Mouse (Mus musculus) embryonic facial prominence, embryonic 14.5 days (tissue): Measurements from ENCODE around the gene Nrarp. TPM values are rescaled to one million over a fixed set of nuclear protein-coding genes. Genes with fewer than 3 reads are reported as not detected.
A peak's percentile ranks its signal among the peaks of the same experiment; 100 is the strongest.

ENCODE experiments used
- ATAC-seq: fragments of 200-750 bp; cut with Nextera tagmentation; 2 replicates; pipeline ENCODE4 v1.8.0; 2017; ENCODE audit warnings: low read depth, moderate number of reproducible peaks, moderate TSS enrichment
- DNase-seq: peaks from one replicate; pipeline ENCODE4 v3.0.0-alpha.2; 2015; ENCODE audit warnings: low spot score
- H3K27ac ChIP-seq: fragments of 300-500 bp; sonication (generic); replicated peaks from 2 replicates; pipeline ENCODE4 v1.5.1; 2014; ENCODE audit warnings: low read depth, mild to moderate bottlenecking, low read length, moderate library complexity
- H3K27me3 ChIP-seq: fragments of 300-500 bp; sonication (generic); replicated peaks from 2 replicates; pipeline ENCODE4 v1.6.1; 2014; ENCODE audit warnings: low read length; ENCODE audit not compliant: control insufficient read depth, insufficient read depth
- H3K36me3 ChIP-seq: fragments of 300-500 bp; sonication (generic); 2 replicates; pipeline ENCODE4 v1.6.1; 2014; ENCODE audit warnings: low read length, mixed read lengths; ENCODE audit not compliant: control insufficient read depth, insufficient read depth
- H3K4me1 ChIP-seq: fragments of 300-500 bp; sonication (generic); 2 replicates; pipeline ENCODE4 v1.6.1; 2014; ENCODE audit warnings: antibody characterized with exemption, low read length; ENCODE audit not compliant: control insufficient read depth, insufficient read depth
- H3K4me2 ChIP-seq: fragments of 300-500 bp; sonication (generic); 2 replicates; pipeline ENCODE4 v1.6.1; 2014; ENCODE audit warnings: low read depth, mild to moderate bottlenecking, low read length, moderate library complexity, mixed read lengths
- H3K4me3 ChIP-seq: fragments of 300-500 bp; sonication (generic); 2 replicates; pipeline ENCODE4 v1.5.1; 2014; ENCODE audit warnings: low read depth, mild to moderate bottlenecking, low read length
- H3K9ac ChIP-seq: fragments of 300-500 bp; sonication (generic); 2 replicates; pipeline ENCODE4 v1.6.1; 2014; ENCODE audit warnings: low read depth, mild to moderate bottlenecking, low read length, moderate library complexity, mixed read lengths
- H3K9me3 ChIP-seq: fragments of 300-500 bp; sonication (generic); 2 replicates; pipeline ENCODE4 v1.6.1; 2016; ENCODE audit warnings: low read length; ENCODE audit not compliant: control insufficient read depth
- WGBS: fragments of 180-500 bp; shearing (Covaris S2); extraction: QIAGEN DNeasy Blood & Tissue Kit; methylation state at CpG from one replicate; pipeline ENCODE4 v1.1.7; 2014; 5-methylcytosine and 5-hydroxymethylcytosine counted together
- polyA plus RNA-seq: library from polyadenylated mRNA; unstranded; fragments of >200 nt; fragmentation: Nextera tagmentation; extraction: Ambion mirVana; gene quantifications from 2 replicates; pipeline ENCODE4 v1.2.1, GENCODE M21; 2014

Gene Nrarp
- polyA plus RNA-seq, 1 experiment from 2014 or later: 16.5 TPM

GRCm38 (mm10) chr2:25224766-25225752 lies 44.5 kb downstream of the Nrarp start:
- Histone ChIP-seq H3K9me3 (no peaks in the 10 kb centered on the region), H3K4me2 (peak overlapping the region; percentile 50), H3K4me1 (peaks cover 17% of the 10 kb centered on the region), H3K4me3 (peak overlapping the region; percentile 55), H3K9ac (peak overlapping the region; percentile 71), H3K36me3 (peaks cover 10% of the 10 kb centered on the region), H3K27ac (peak overlapping the region; percentile 97), H3K27me3 (no peaks in the 10 kb centered on the region)
- DNase-seq (peak; percentile 100), ATAC-seq (peak; percentile 97)
- WGBS: 2% methylated on average over 32 of the region's 41 CpGs

GRCm38 (mm10) chr2:25225811-25226379 lies 45.3 kb downstream of the Nrarp start:
- no peaks in the 10 kb centered on the region for H3K27me3 ChIP-seq
- H3K4me3 ChIP-seq: peak overlapping the region; percentile 55; the same call in 1 of the 2 replicates
- no peaks in the 10 kb centered on the region for H3K9me3 ChIP-seq
- WGBS: 70% methylated on average over 8 of the region's 8 CpGs
- peak overlapping the region; percentile 50 for H3K4me2 ChIP-seq
- H3K27ac ChIP-seq: peak overlapping the region; percentile 97
- peaks cover 10% of the 10 kb centered on the region for H3K36me3 ChIP-seq
- DNase-seq: no peak
- ATAC-seq: no peak
- H3K9ac ChIP-seq: 0 out of 2 replicates have a peak overlapping the region, but pooled peaks have one; percentile 71
- peaks cover 17% of the 10 kb centered on the region for H3K4me1 ChIP-seq

GRCm38 (mm10) chr2:25226864-25227263 lies 46.3 kb downstream of the Nrarp start:
- 0 out of 2 replicates have a peak overlapping the region, but pooled peaks have one; percentile 30 for H3K9ac ChIP-seq
- no peak overlapping the region for H3K4me2 ChIP-seq
- DNase-seq: peak; percentile 30
- peaks cover 4% of the 10 kb centered on the region for H3K36me3 ChIP-seq
- no peak overlapping the region; the same call in 1 of the 2 replicates for H3K27ac ChIP-seq
- peaks cover 17% of the 10 kb centered on the region for H3K4me1 ChIP-seq
- no peaks in the 10 kb centered on the region for H3K9me3 ChIP-seq
- H3K27me3 ChIP-seq: no peaks in the 10 kb centered on the region
- WGBS: 76% methylated on average over 5 of the region's 5 CpGs
- no peak for ATAC-seq
- H3K4me3 ChIP-seq: no peak overlapping the region

GRCm38 (mm10) chr2:25227406-25227805 lies 46.8 kb downstream of the Nrarp start:
- 94% methylated on average over 4 of the region's 4 CpGs for WGBS
- no peaks in the 10 kb centered on the region for H3K36me3 ChIP-seq
- no peak for DNase-seq
- H3K27ac ChIP-seq: no peak overlapping the region
- H3K27me3 ChIP-seq: no peaks in the 10 kb centered on the region
- 0 out of 2 replicates have a peak overlapping the region, but pooled peaks have one; percentile 30 for H3K9ac ChIP-seq
- H3K4me3 ChIP-seq: no peak overlapping the region
- no peaks in the 10 kb centered on the region for H3K9me3 ChIP-seq
- H3K4me2 ChIP-seq: no peak overlapping the region
- ATAC-seq: no peak
- peaks cover 17% of the 10 kb centered on the region for H3K4me1 ChIP-seq

- peak overlapping the region; percentile 49; the same call in 1 of the 2 replicates for H3K9ac ChIP-seq
These were observed 47.9 kb downstream of the Nrarp start for GRCm38 (mm10) chr2:25228431-25228889.

GRCm38 (mm10) chr2:25228995-25229530 lies 48.5 kb downstream of the Nrarp start:
- Histone ChIP-seq H3K36me3 (no peaks in the 10 kb centered on the region), H3K4me3 (no peak overlapping the region), H3K4me1 (peaks cover 10% of the 10 kb centered on the region), H3K9me3 (no peaks in the 10 kb centered on the region), H3K9ac (peak overlapping the region; percentile 49; the same call in 1 of the 2 replicates), H3K27me3 (no peaks in the 10 kb centered on the region), H3K4me2 (peak overlapping the region; percentile 39; the same call in 1 of the 2 replicates), H3K27ac (no peak overlapping the region)
- WGBS: 60% methylated on average over 6 of the region's 6 CpGs
- ATAC-seq: no peak
- DNase-seq: no peak

More at GRCm38 (mm10) chr2:25228431-25228889, 47.9 kb downstream of the Nrarp start:
- peaks cover 14% of the 10 kb centered on the region for H3K4me1 ChIP-seq
- H3K4me3 ChIP-seq: 0 out of 2 replicates have a peak overlapping the region, but pooled peaks have one; percentile 10
- peak overlapping the region; percentile 70; the same call in 1 of the 2 replicates for H3K27ac ChIP-seq
- H3K27me3 ChIP-seq: no peaks in the 10 kb centered on the region
- DNase-seq: peak; percentile 92
- peak; percentile 15; the same call in 1 of the 2 replicates for ATAC-seq
- H3K4me2 ChIP-seq: peak overlapping the region; percentile 39
- 0% methylated on average over 7 of the region's 7 CpGs for WGBS
- no peaks in the 10 kb centered on the region for H3K36me3 ChIP-seq
- no peaks in the 10 kb centered on the region for H3K9me3 ChIP-seq

- no peaks in the 10 kb centered on the region for H3K36me3 ChIP-seq
- H3K4me3 ChIP-seq: no peak overlapping the region
- WGBS: 75% methylated on average over 5 of the region's 5 CpGs
- no peaks in the 10 kb centered on the region for H3K9me3 ChIP-seq
- no peak overlapping the region for H3K4me2 ChIP-seq
- H3K4me1 ChIP-seq: peaks cover 10% of the 10 kb centered on the region
- no peak for ATAC-seq
- no peak overlapping the region for H3K9ac ChIP-seq
- no peaks in the 10 kb centered on the region for H3K27me3 ChIP-seq
- H3K27ac ChIP-seq: no peak overlapping the region
- no peak for DNase-seq
These were observed 49.0 kb downstream of the Nrarp start for GRCm38 (mm10) chr2:25229582-25229981.

GRCm38 (mm10) chr2:25230581-25230980 lies 50.0 kb downstream of the Nrarp start:
- Histone ChIP-seq H3K4me2 (no peak overlapping the region), H3K27me3 (no peaks in the 10 kb centered on the region), H3K27ac (no peak overlapping the region), H3K9ac (no peak overlapping the region), H3K36me3 (no peaks in the 10 kb centered on the region), H3K9me3 (no peaks in the 10 kb centered on the region), H3K4me3 (no peak overlapping the region), H3K4me1 (peaks cover 7% of the 10 kb centered on the region)
- ATAC-seq: no peak
- 86% methylated on average over 7 of the region's 7 CpGs for WGBS
- no peak for DNase-seq
